Mouse (Mus musculus) ZHBTc4 (cell line): ENCODE results near the gene Atp13a5.
A peak's percentile ranks its signal among the peaks of the same experiment; 100 is the strongest.

Source experiments
- DNase-seq: peaks from one replicate; pipeline ENCODE4 v3.0.0-alpha.2; 2011; ENCODE audit warnings: low read depth, low spot score

Gene Atp13a5

GRCm38 (mm10) chr16:29205581-29205980 is 173.0 kb downstream of the Atp13a5 start:
- DNase-seq: no peak

- no peak for DNase-seq
These were observed 173.7 kb downstream of the Atp13a5 start for GRCm38 (mm10) chr16:29204875-29205274.

GRCm38 (mm10) chr16:29201146-29201545 is 177.4 kb downstream of the Atp13a5 start:
- no peak for DNase-seq

- peak; percentile 16 for DNase-seq
These were observed 180.1 kb downstream of the Atp13a5 start for GRCm38 (mm10) chr16:29198461-29198860.

- DNase-seq: no peak
These were observed 183.4 kb downstream of the Atp13a5 start for GRCm38 (mm10) chr16:29195156-29195555.

- no peak for DNase-seq
These were observed 184.6 kb downstream of the Atp13a5 start for GRCm38 (mm10) chr16:29193981-29194380.

GRCm38 (mm10) chr16:29192911-29193310 is 185.6 kb downstream of the Atp13a5 start:
- peak; percentile 8 for DNase-seq
